Mouse (Mus musculus) kidney, adult 9 months (tissue): ENCODE data around the gene Sv2a.
A peak's percentile ranks its signal among the peaks of the same experiment; 100 is the strongest.
"Not testable (repeated sequence)": the region's sequence is repeated elsewhere in the genome, so short reads cannot be mapped to it uniquely, and the experiment has no call there.

Source experiments
- DNase-seq: peaks from one replicate; pipeline ENCODE4 v3.0.0; 2022

Gene Sv2a

DNA sequence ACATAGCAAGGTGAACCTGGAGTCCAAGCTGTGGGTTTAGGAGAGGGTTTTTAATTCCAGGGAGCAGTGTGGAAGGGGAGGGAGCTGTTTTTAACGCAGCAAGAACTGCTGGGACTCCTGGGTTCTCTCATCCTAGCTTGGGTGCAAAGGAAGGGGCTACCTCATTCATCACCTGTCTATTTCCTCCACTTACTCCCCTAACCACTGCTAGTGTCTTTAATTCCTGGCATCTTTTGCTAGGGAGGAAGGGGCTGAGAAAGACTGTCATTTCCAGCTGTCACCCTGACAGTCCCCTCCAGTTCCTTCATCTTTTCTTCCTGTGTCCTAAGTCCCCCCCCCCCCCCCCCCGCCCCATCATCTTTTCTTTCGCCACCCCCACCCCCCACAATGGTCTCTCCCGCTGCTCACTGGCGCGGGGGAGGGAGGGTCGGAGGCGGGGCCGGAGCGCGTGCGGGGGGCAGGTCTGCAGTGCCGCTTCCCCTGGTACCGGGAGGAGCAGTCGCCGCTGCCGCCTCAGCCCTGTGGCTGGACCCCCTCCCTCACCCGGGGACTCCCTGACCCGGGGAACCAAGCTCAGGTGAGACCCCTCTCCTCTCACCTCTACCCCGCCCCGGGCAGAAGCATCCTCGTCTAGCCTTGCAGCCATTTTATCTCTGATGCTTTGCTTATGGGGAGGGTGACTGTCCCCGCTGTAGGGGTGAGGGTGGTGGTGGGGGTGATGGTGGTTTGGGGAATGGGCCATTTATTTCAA, at the start of gene Sv2a:
Gene Sv2a (plus strand): TSS at position 425 of the 751 bp plus-strand sequence.
- no peak for DNase-seq

DNA sequence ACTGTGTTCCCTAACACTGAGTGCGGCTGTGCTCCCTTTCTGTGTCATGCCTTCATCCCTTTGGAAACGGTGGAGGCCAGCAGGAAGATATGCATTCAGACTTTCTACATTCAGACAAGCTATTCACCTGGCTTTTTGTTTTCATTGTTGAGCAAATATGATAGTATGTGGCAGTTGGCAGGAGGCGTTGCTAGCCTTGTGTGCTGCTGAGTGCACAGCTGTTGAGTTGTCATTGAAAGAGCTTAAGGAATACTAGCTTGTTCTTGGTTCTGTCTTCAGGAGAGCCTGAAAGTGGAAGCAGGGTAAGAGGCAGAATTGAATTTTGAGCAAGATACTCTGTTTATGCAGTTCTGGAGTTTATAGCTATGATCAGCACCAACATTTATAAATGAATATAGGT, 48.5 kb upstream of the Sv2a start:
- DNase-seq = no peak

DNA sequence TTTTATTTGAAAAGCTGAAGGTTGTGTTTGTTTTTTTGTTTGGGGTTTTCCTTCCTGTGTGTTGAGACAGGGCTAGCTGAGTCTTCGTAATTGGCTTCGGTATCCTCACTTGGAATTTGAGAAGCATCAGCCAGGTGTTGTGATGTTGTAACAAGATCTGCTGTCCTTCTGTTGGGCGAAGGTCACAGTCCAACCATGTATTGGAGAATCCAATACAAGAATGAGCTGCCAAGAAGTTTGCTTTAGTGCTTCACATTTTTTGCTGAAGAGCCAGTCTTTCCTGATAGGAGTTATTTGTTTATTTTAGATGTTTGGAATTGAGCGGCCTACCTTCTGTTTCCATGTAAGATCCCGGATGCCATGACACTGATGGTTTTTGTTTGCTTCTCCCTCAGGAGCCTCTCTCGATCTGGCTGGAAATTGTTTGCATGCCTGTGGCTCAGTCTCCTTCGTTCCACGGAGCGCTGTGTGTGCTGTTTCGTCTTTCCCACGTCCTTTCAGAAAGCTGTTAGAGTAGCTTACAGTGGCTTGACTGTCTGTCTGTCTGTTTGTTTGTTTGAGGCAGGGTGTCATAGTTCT, 47.5 kb upstream of the Sv2a start:
- DNase-seq = peak; percentile 79

GRCm38 (mm10) chr3:96135011-96135410, 45.9 kb upstream of the Sv2a start:
- DNase-seq = peak; percentile 90

- peak; percentile 84 for DNase-seq
These were observed 33.0 kb upstream of the Sv2a start for GRCm38 (mm10) chr3:96147950-96148349.

DNA sequence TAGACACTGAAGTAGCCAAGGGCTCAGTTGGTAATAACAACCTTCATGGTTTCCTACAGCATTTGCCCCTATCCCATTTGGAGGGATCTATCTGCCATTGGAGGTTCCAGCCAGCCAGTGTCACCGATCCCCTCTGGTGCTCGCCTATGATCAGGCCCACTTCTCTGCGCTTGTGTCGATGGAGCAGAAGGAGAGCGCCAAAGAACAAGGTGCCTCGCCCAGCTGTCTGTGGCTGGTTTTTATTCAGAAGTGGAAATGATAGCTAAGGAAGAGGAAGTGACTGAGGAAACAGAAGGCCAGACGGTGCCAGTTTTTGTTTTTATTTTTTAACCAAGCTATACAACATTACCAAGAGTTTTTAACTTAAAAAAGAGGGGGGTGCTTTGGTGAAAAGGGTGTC, 29.1 kb upstream of the Sv2a start:
- no peak for DNase-seq

DNA sequence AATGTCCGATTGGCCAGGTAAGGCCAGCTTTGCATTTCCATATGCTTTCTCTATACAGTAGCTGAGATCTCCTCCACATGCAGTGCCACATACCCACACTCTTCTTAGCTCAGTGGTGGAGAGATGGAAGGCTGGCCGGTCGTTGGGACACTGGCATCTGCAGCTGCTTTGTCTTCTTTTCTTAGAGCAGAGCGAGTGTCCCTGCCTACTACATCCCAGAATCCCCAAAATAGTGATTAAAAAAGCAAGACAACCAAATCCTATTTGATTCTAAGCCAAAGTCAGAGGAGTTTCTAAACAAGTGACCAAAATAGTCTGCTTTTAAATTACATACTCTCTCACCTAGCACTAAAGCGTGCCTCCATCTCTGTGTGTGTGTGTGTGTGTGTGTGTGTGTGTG, 28.3 kb upstream of the Sv2a start:
- no peak for DNase-seq

DNA sequence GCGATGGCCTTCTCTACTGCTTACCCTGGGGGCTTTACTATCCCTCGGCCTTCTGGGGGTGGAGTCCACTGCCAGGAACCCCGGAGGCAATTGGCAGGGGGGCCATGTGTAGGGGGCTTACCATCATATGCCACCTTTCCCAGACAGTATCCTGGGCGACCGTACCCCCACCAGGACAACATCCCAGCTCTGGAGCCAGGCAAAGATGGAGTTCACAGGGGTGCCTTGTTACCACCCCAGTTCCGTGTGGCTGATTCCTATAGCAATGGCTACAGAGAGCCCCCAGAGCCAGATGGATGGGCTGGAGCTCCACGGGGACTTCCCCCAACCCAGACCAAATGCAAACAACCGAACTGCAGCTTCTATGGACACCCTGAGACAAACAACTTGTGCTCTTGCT, 25.4 kb upstream of the Sv2a start:
- no peak for DNase-seq

GRCm38 (mm10) chr3:96159820-96160219, 21.1 kb upstream of the Sv2a start:
- DNase-seq = peak; percentile 79

DNA sequence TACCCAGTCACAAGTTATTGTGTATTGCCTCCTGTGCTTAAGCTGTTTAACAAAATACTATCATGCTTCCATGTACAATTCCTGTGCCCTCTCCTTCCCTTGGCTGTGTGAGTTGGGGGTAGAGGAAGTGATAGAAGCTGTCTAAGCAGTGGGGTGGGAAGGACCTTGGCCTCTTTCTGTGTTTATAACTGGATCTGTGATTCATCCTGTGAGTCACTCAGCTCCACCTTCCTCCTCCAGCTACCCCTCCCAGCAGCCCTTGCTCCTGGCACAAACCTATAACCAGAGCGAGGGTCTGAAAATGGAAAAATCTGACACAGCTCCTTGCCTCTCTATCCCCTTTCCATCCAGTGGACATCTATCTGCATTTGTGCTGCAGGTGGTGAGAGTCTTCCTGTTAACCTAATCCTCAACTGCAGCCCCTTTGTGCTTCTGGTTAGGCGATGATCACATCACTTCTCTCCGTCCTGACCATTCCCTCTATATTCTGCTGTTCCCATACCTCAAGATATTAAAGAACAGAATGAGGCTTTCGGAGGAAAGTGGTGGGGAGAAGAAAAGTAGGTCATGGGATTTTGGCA, 20.6 kb upstream of the Sv2a start:
- DNase-seq = peak; percentile 86

GRCm38 (mm10) chr3:96160803-96161516, 20.0 kb upstream of the Sv2a start:
- DNase-seq = peak; percentile 94

- peak; percentile 83 for DNase-seq
These were observed 18.8 kb upstream of the Sv2a start, which contains the start of gene Mtmr11 for GRCm38 (mm10) chr3:96161869-96162840. TSS of gene Mtmr11 (plus strand) at chr3:96162004.

- no peak for DNase-seq
These were observed 17.9 kb upstream of the Sv2a start for GRCm38 (mm10) chr3:96163040-96163439.

GRCm38 (mm10) chr3:96168466-96169158, 12.3 kb upstream of the Sv2a start:
- DNase-seq = no peak

DNA sequence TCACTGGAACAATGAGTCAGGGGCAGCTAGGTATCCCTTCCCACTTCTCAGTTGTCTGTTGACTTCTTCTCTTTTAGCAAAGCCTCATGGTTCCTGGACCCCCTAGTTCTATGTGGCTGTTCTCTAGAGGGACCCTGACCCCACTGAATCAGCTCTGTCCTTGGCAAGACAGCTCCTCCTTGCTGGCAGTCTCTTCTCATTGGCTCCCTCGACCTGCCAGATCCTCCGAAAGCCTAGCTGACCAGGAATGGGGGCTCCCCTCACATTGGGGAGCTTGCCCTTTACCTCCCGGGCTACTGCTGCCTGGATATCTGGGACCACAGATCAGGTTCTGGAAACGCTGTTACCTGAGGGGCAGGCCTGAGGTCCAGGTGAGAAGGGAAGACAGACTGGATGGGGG, 10.7 kb upstream of the Sv2a start:
- no peak for DNase-seq

- DNase-seq = no peak
These were observed 9.9 kb upstream of the Sv2a start for GRCm38 (mm10) chr3:96170976-96171545.

DNA sequence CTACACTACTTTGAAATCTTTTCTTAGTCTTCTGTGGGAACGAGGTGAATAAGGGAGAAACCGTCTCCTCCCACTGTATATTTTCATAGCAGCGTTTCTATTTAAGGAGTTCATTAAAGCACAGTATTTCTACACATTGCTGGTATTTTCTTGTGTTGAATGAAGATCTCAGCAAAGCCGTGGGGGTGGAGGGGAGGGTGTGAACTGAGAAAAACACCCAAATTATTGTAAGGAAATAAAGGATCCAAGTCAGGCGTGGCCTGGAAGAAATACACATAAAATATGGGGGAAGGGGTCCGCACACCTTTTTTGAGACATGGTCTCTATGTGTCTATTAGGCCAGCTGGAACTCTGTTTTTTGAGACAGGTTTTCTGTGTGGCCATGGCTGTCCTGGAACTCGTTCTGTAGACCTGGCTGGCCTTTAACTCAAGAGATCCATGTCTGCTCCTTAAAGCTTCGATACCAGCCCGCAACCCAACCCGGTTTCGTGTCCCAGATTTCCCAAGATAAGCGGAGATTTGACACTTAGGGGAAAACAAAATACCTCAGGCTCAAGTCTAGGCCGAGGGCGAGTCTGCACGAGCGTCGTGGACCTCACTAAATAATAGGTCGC, 9.3 kb upstream of the Sv2a start:
- no peak for DNase-seq

- peak; percentile 85 for DNase-seq
These were observed 8.5 kb upstream of the Sv2a start, which contains the start of gene Sf3b4 for GRCm38 (mm10) chr3:96172197-96173178. TSS of gene Sf3b4 (plus strand) at chr3:96172332.

DNA sequence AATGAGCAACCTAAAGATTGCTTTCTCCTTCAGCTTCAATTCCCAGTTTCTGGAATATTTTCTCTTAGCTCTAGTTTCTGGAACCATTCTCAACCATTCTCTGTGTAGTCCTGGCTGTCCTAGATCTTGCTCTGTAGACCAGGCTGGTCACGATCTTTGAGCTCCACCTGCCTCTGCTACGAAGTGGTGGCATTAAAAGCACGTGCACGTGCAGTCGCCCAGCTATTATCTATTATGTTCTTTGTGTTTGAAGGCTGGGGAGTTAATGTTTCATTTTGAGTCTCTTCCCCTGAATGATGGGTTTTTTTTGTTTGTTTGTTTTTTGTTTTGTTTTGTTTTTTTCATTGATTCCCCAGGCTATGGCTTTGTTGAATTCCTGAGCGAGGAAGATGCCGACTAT, 7.8 kb upstream of the Sv2a start:
- DNase-seq = no peak

DNA sequence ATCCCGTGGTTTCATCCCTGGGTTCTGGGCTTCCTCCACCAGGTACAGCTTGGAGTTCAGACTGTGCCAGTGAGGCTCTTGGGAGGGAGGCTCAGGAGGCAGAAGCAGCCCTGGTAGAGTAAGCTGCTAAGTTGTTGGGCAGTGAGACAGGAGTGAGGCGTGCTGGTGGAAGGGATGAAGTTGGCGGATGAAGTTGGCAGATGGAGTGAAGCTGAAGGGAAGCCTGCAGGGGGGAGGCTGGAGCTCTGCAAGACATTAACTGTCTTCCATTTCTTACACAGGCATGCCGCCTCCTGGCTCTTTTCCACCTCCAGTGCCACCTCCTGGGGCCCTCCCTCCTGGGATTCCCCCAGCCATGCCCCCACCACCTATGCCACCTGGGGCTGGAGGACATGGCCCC, 6.9 kb upstream of the Sv2a start:
- DNase-seq = not testable (repeated sequence)
